Mouse (Mus musculus): ENCODE data around the gene Ptms.
A peak's percentile ranks its signal among the peaks of the same experiment; 100 is the strongest.

Ptms gene

GRCm38 (mm10) chr6:124930231-124930630 is 10.3 kb upstream of the Ptms start:
- DNase-seq (ENCODE audit: low spot score in 2 of 2) = no peak

- DNase-seq (ENCODE audit: low spot score in 2 of 2) = no peak
These were observed 6.0 kb upstream of the Ptms start for GRCm38 (mm10) chr6:124925941-124926340.

GRCm38 (mm10) chr6:124925173-124925793 is 5.4 kb upstream of the Ptms start:
- DNase-seq (ENCODE audit: low spot score in 2 of 2) = no peak

- DNase-seq (ENCODE audit: low spot score in 2 of 2) = no peak
These were observed 1.6 kb upstream of the Ptms start for GRCm38 (mm10) chr6:124921539-124921938.

GRCm38 (mm10) chr6:124920318-124921085 is 599 bp upstream of the Ptms start:
- DNase-seq (ENCODE audit: low spot score in 2 of 2) = no peak

- DNase-seq (ENCODE audit: low spot score in 2 of 2) = no peak
These were observed 844 bp downstream of the Ptms start for GRCm38 (mm10) chr6:124918890-124919627.

GRCm38 (mm10) chr6:124918331-124918690 is 1.6 kb downstream of the Ptms start:
- DNase-seq (ENCODE audit: low spot score in 2 of 2) = no peak

- DNase-seq (ENCODE audit: low spot score in 2 of 2) = peak; percentile 88 to 90
These were observed 2.2 kb downstream of the Ptms start for GRCm38 (mm10) chr6:124917518-124918330.

GRCm38 (mm10) chr6:124916695-124917517 is 3.0 kb downstream of the Ptms start:
- peak; percentile 70 to 80 for DNase-seq (ENCODE audit: low spot score in 2 of 2)

- DNase-seq (ENCODE audit: low spot score in 2 of 2) = peak; percentile 54 to 61
These were observed 3.8 kb downstream of the Ptms start for GRCm38 (mm10) chr6:124915942-124916694.

- DNase-seq (ENCODE audit: low spot score in 2 of 2) = no peak
These were observed 4.6 kb downstream of the Ptms start for GRCm38 (mm10) chr6:124915160-124915941.

GRCm38 (mm10) chr6:124914511-124914910 is 5.4 kb downstream of the Ptms start:
- DNase-seq (ENCODE audit: low spot score in 2 of 2) = no peak

- no peak for DNase-seq (ENCODE audit: low spot score in 2 of 2)
These were observed 6.1 kb downstream of the Ptms start for GRCm38 (mm10) chr6:124913721-124914285.

GRCm38 (mm10) chr6:124913214-124913613 is 6.7 kb downstream of the Ptms start:
- DNase-seq (ENCODE audit: low spot score in 2 of 2) = no peak

GRCm38 (mm10) chr6:124911533-124912218 is 8.2 kb downstream of the Ptms start, which contains the start of gene Lag3:
Gene Lag3 (minus strand): TSS chr6:124911705.
- no peak for DNase-seq (ENCODE audit: low spot score in 2 of 2)

GRCm38 (mm10) chr6:124910032-124910431 is 9.9 kb downstream of the Ptms start:
- no peak for DNase-seq (ENCODE audit: low spot score in 2 of 2)

- DNase-seq (ENCODE audit: low spot score in 2 of 2) = no peak
These were observed 12.1 kb downstream of the Ptms start for GRCm38 (mm10) chr6:124907767-124908166.
